Mouse (Mus musculus) embryonic facial prominence, embryonic 11.5 days (tissue): ENCODE measurements at regions not wholly inside any gene's neighbourhood (a gene's known extent, or its start where the extent isn't known, plus 50 kb on each side); places are given as distances from the start of the nearest gene placed in this dataset.

Experiments used
- ATAC-seq: fragments of 200-750 bp; cut with Nextera tagmentation; replicated peaks from 2 replicates; pipeline ENCODE4 v1.8.0; 2017; ENCODE audit warnings: low read depth; ENCODE audit not compliant: insufficient number of reproducible peaks, low FRiP score, low TSS enrichment
- DNase-seq: peaks from one replicate; pipeline ENCODE4 v3.0.0-alpha.2; 2015; ENCODE audit warnings: low spot score
- H3K27ac ChIP-seq: fragments of 300-500 bp; sonication (generic); replicated peaks from 2 replicates; pipeline ENCODE4 v1.5.1; 2014; ENCODE audit warnings: mild to moderate bottlenecking, low read depth, low read length, control low read depth
- H3K27me3 ChIP-seq: fragments of 300-500 bp; sonication (generic); 2 replicates; pipeline ENCODE4 v1.6.1; 2014; ENCODE audit warnings: mild to moderate bottlenecking, low read length, moderate library complexity, mixed read lengths; ENCODE audit not compliant: control insufficient read depth, insufficient read depth
- H3K36me3 ChIP-seq: fragments of 300-500 bp; sonication (generic); replicated peaks from 2 replicates; pipeline ENCODE4 v1.6.1; 2014; ENCODE audit warnings: low read depth, mild to moderate bottlenecking, low read length, moderate library complexity, mixed read lengths; ENCODE audit not compliant: control insufficient read depth, insufficient read depth
- H3K4me1 ChIP-seq: fragments of 300-500 bp; sonication (generic); 2 replicates; pipeline ENCODE4 v1.6.1; 2014; ENCODE audit warnings: low read length, mixed read lengths; ENCODE audit not compliant: control insufficient read depth, insufficient read depth
- H3K4me2 ChIP-seq: fragments of 300-500 bp; sonication (generic); 2 replicates; pipeline ENCODE4 v1.6.1; 2014; ENCODE audit warnings: low read depth, mild to moderate bottlenecking, control low read depth, low read length, moderate library complexity
- H3K4me3 ChIP-seq: fragments of 300-500 bp; sonication (generic); 2 replicates; pipeline ENCODE4 v1.5.1; 2014; ENCODE audit warnings: low read depth, low read length, control low read depth
- H3K9ac ChIP-seq: fragments of 300-500 bp; sonication (generic); replicated peaks from 2 replicates; pipeline ENCODE4 v1.6.1; 2014; ENCODE audit warnings: mild to moderate bottlenecking, control low read depth, low read length
- H3K9me3 ChIP-seq: fragments of 300-500 bp; sonication (generic); replicated peaks from 2 replicates; pipeline ENCODE4 v1.6.1; 2016; ENCODE audit warnings: mild to moderate bottlenecking, low read length, inconsistent platforms, mixed read lengths; ENCODE audit not compliant: control insufficient read depth
- WGBS: fragments of 180-500 bp; shearing (Covaris S2); extraction: QIAGEN DNeasy Blood & Tissue Kit; methylation state at CpG from one replicate; pipeline ENCODE4 v1.1.7; 2014; 5-methylcytosine and 5-hydroxymethylcytosine counted together

DNA sequence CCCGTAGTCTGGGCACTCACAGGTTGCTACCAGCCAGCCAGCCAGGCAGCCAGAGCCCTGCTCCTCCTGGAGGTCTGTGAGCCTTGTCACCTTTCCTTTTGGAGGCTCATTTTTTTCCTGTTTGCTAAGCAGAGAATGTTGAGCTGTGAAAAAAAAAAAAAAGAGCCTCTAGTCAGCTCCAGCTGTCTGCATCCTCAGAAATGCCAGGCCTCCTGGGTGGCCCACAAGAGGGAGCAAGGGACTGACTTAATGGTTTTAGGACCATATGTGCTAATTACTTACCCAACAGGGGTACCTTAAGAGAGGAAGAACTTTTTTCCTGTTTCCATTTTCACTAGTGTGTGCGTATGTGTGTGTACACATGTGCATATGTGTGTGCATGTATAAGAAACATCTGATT, 94.8 kb upstream of the Spata13 start:
- DNase-seq, result no peak
- 87% methylated on average over 2 of the region's 2 CpGs for WGBS
- no peak for ATAC-seq
- H3K27ac ChIP-seq, result no peak overlapping the region
- no peaks in the 10 kb centered on the region for H3K4me1 ChIP-seq
- H3K27me3 ChIP-seq, result no peaks in the 10 kb centered on the region
- H3K9ac ChIP-seq, result no peak overlapping the region
- H3K4me2 ChIP-seq, result no peak overlapping the region
- H3K36me3 ChIP-seq, result no peaks in the 10 kb centered on the region
- no peaks in the 10 kb centered on the region for H3K9me3 ChIP-seq
- H3K4me3 ChIP-seq, result no peak overlapping the region

GRCm38 (mm10) chr14:60540111-60540510, 93.7 kb upstream of the Spata13 start:
- no peaks in the 10 kb centered on the region for H3K9me3 ChIP-seq
- H3K9ac ChIP-seq, result no peak overlapping the region
- no peak for DNase-seq
- no peaks in the 10 kb centered on the region for H3K4me1 ChIP-seq
- no peak for ATAC-seq
- H3K27ac ChIP-seq, result no peak overlapping the region
- H3K36me3 ChIP-seq, result no peaks in the 10 kb centered on the region
- WGBS, result 72% methylated on average over 4 of the region's 4 CpGs
- H3K4me3 ChIP-seq, result no peak overlapping the region
- H3K27me3 ChIP-seq, result no peaks in the 10 kb centered on the region
- H3K4me2 ChIP-seq, result no peak overlapping the region

- H3K36me3 ChIP-seq, result no peaks in the 10 kb centered on the region
- H3K27me3 ChIP-seq, result no peaks in the 10 kb centered on the region
- no peak overlapping the region for H3K27ac ChIP-seq
- no peak overlapping the region for H3K9ac ChIP-seq
- DNase-seq (no peak), ATAC-seq (no peak)
- H3K4me2 ChIP-seq, result no peak overlapping the region
- no peaks in the 10 kb centered on the region for H3K4me1 ChIP-seq
- 77% methylated on average over 5 of the region's 5 CpGs for WGBS
- H3K4me3 ChIP-seq, result no peak overlapping the region
- H3K9me3 ChIP-seq, result no peaks in the 10 kb centered on the region
Measured at GRCm38 (mm10) chr14:60541596-60541995, 92.2 kb upstream of the Spata13 start.

GRCm38 (mm10) chr14:60544767-60545166, 89.0 kb upstream of the Spata13 start:
- Histone ChIP-seq H3K4me3 (no peak overlapping the region), H3K9me3 (no peaks in the 10 kb centered on the region), H3K27ac (no peak overlapping the region), H3K36me3 (no peaks in the 10 kb centered on the region), H3K4me1 (no peaks in the 10 kb centered on the region), H3K4me2 (no peak overlapping the region), H3K9ac (no peak overlapping the region), H3K27me3 (no peaks in the 10 kb centered on the region)
- ATAC-seq, result no peak
- DNase-seq, result no peak

GRCm38 (mm10) chr14:60554222-60554740, 79.5 kb upstream of the Spata13 start:
- peak; percentile 82 for DNase-seq
- Histone ChIP-seq H3K9me3 (no peaks in the 10 kb centered on the region), H3K4me2 (peak overlapping the region; percentile 7; the same call in 1 of the 2 replicates), H3K4me1 (peaks cover 6% of the 10 kb centered on the region; the same call in 1 of the 2 replicates), H3K9ac (no peak overlapping the region), H3K36me3 (no peaks in the 10 kb centered on the region), H3K27ac (peak overlapping the region; percentile 31; the same call in 1 of the 2 replicates), H3K4me3 (no peak overlapping the region), H3K27me3 (no peaks in the 10 kb centered on the region)
- ATAC-seq, result peak; percentile 85
- 17% methylated on average over 6 of the region's 6 CpGs for WGBS

GRCm38 (mm10) chr14:60556541-60556940, 77.3 kb upstream of the Spata13 start:
- WGBS, result 78% methylated on average over 5 of the region's 5 CpGs
- peaks cover 6% of the 10 kb centered on the region; the same call in 1 of the 2 replicates for H3K4me1 ChIP-seq
- DNase-seq, result no peak
- H3K9ac ChIP-seq, result no peak overlapping the region
- H3K36me3 ChIP-seq, result no peaks in the 10 kb centered on the region
- no peak for ATAC-seq
- no peak overlapping the region for H3K27ac ChIP-seq
- no peak overlapping the region for H3K4me3 ChIP-seq
- H3K4me2 ChIP-seq, result no peak overlapping the region
- no peaks in the 10 kb centered on the region for H3K27me3 ChIP-seq
- no peaks in the 10 kb centered on the region for H3K9me3 ChIP-seq

DNA sequence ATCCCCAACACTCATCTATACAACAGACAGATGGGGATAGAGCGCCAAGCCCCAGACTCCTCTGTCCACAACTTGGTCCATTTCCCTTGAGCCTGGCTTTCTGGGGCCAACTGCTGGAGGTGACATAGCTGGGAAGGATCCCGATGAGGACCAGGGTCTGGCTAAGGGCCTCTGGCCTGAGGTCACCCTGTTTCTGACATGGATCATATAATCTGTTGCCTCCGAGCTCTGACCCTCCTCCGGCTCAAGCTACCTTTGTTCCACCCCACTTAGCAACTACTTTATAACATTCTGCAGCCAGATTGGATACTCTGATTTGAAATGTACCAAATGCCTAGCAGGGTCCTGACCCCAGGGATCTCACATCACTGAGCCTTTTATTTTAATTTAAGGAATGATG, 76.8 kb upstream of the Spata13 start:
- no peaks in the 10 kb centered on the region for H3K9me3 ChIP-seq
- H3K27me3 ChIP-seq, result no peaks in the 10 kb centered on the region
- H3K9ac ChIP-seq, result no peak overlapping the region
- no peak overlapping the region for H3K27ac ChIP-seq
- no peak overlapping the region for H3K4me2 ChIP-seq
- no peaks in the 10 kb centered on the region for H3K36me3 ChIP-seq
- ATAC-seq, result no peak
- H3K4me3 ChIP-seq, result no peak overlapping the region
- H3K4me1 ChIP-seq, result peaks cover 6% of the 10 kb centered on the region; the same call in 1 of the 2 replicates
- DNase-seq, result no peak
- WGBS, result 56% methylated on average over 4 of the region's 4 CpGs

GRCm38 (mm10) chr14:60559376-60559775, 74.4 kb upstream of the Spata13 start:
- H3K9me3 ChIP-seq, result no peaks in the 10 kb centered on the region
- H3K36me3 ChIP-seq, result no peaks in the 10 kb centered on the region
- H3K4me3 ChIP-seq, result no peak overlapping the region
- no peak overlapping the region for H3K9ac ChIP-seq
- peak; percentile 58 for DNase-seq
- H3K27ac ChIP-seq, result no peak overlapping the region
- no peaks in the 10 kb centered on the region for H3K27me3 ChIP-seq
- WGBS, result 55% methylated on average over 5 of the region's 5 CpGs
- no peak overlapping the region for H3K4me2 ChIP-seq
- H3K4me1 ChIP-seq, result peaks cover 5% of the 10 kb centered on the region; the same call in 1 of the 2 replicates
- no peak for ATAC-seq
